Mouse (Mus musculus) limb, embryonic 14.5 days (tissue): ENCODE measurements at regions not wholly inside any gene's neighbourhood (a gene's known extent, or its start where the extent isn't known, plus 50 kb on each side); places are given as distances from the start of the nearest gene placed in this dataset.

Experiments
- ATAC-seq: fragments of 200-750 bp; cut with Nextera tagmentation; 2 replicates; pipeline ENCODE4 v1.8.0; 2017; ENCODE audit warnings: low read depth, moderate number of reproducible peaks, moderate TSS enrichment; ENCODE audit not compliant: low FRiP score
- DNase-seq: peaks from one replicate; pipeline ENCODE4 v3.0.0-alpha.2; 2015; ENCODE audit warnings: low spot score
- H3K27ac ChIP-seq: fragments of 300-500 bp; sonication (generic); replicated peaks from 2 replicates; pipeline ENCODE4 v1.5.1; 2014; ENCODE audit warnings: low read depth, mild to moderate bottlenecking, low read length, moderate library complexity, mixed read lengths
- H3K27me3 ChIP-seq: fragments of 300-500 bp; sonication (generic); 2 replicates; pipeline ENCODE4 v1.6.1; 2014; ENCODE audit warnings: low read length, mixed read lengths; ENCODE audit not compliant: control insufficient read depth, insufficient read depth
- H3K36me3 ChIP-seq: fragments of 300-500 bp; sonication (generic); 2 replicates; pipeline ENCODE4 v1.6.1; 2014; ENCODE audit warnings: mild to moderate bottlenecking, low read length, moderate library complexity, mixed read lengths; ENCODE audit not compliant: control insufficient read depth, insufficient read depth
- H3K4me1 ChIP-seq: fragments of 300-500 bp; sonication (generic); 2 replicates; pipeline ENCODE4 v1.6.1; 2014; ENCODE audit warnings: antibody characterized with exemption, low read length, mixed read lengths; ENCODE audit not compliant: control insufficient read depth, insufficient read depth
- H3K4me2 ChIP-seq: fragments of 300-500 bp; sonication (generic); replicated peaks from 2 replicates; pipeline ENCODE4 v1.6.1; 2014; ENCODE audit warnings: low read depth, mild to moderate bottlenecking, low read length, moderate library complexity; ENCODE audit not compliant: severe bottlenecking
- H3K4me3 ChIP-seq: fragments of 300-500 bp; sonication (generic); replicated peaks from 2 replicates; pipeline ENCODE4 v1.5.1; 2014; ENCODE audit warnings: low read length
- H3K9ac ChIP-seq: fragments of 300-500 bp; sonication (generic); 2 replicates; pipeline ENCODE4 v1.6.1; 2014; ENCODE audit warnings: mild to moderate bottlenecking, low read depth, low read length, moderate library complexity; ENCODE audit not compliant: severe bottlenecking
- H3K9me3 ChIP-seq: fragments of 300-500 bp; sonication (generic); 2 replicates; pipeline ENCODE4 v1.6.1; 2016; ENCODE audit warnings: low read length; ENCODE audit not compliant: control insufficient read depth
- POLR2A ChIP-seq: fragments of 200-500 bp; IDR thresholded peaks from 2 replicates; pipeline ENCODE4 v1.8.0; 2012; ENCODE audit warnings: inconsistent platforms, mild to moderate bottlenecking, moderate library complexity, borderline replicate concordance; ENCODE audit not compliant: insufficient read depth, insufficient read length; ENCODE audit errors: extremely low read depth
- WGBS: fragments of 180-500 bp; shearing (Covaris S2); extraction: QIAGEN DNeasy Blood & Tissue Kit; methylation state at CpG from one replicate; pipeline ENCODE4 v1.1.7; 2014; 5-methylcytosine and 5-hydroxymethylcytosine counted together

GRCm38 (mm10) chr4:150745529-150746429, 93.8 kb upstream of the Slc45a1 start:
- peak; percentile 70; the same call in 1 of the 2 replicates for ATAC-seq
- H3K9ac ChIP-seq = no peak overlapping the region

DNA sequence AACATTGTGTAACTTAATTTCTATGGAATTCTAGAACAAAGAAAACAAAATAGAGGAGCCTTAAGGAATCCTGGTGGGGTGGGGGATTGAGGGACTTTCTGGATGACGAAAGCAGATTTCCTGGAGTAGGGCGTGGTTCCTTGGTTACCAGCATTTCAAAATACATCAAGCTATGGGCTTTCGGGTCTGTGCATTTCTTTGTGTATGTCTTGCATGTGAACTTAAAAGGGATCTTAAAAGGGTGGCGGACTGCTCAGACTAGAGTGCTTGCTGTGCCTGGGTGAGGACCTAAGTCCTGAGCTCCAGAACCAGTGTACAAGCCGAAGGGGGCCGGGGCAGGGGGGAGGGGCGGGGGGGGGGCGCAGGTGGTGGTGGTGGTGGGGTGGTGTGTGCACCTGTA, 91.5 kb upstream of the Slc45a1 start:
- ATAC-seq (no peak), DNase-seq (no peak)
- no peaks in the 10 kb centered on the region for H3K27me3 ChIP-seq
- H3K9ac ChIP-seq = no peak overlapping the region
- H3K36me3 ChIP-seq = no peaks in the 10 kb centered on the region
- peaks cover 13% of the 10 kb centered on the region for H3K4me1 ChIP-seq
- no peak overlapping the region for H3K27ac ChIP-seq
- H3K4me2 ChIP-seq = no peak overlapping the region
- 62% methylated on average over 6 of the region's 8 CpGs for WGBS
- TF ChIP-seq POLR2A = no peak
- H3K4me3 ChIP-seq = no peak overlapping the region
- H3K9me3 ChIP-seq = no peaks in the 10 kb centered on the region

More at GRCm38 (mm10) chr4:150745529-150746429, 93.8 kb upstream of the Slc45a1 start:
- Histone ChIP-seq H3K4me1 (peaks cover 13% of the 10 kb centered on the region), H3K4me2 (no peak overlapping the region), H3K9me3 (no peaks in the 10 kb centered on the region), H3K36me3 (no peaks in the 10 kb centered on the region), H3K27me3 (no peaks in the 10 kb centered on the region), H3K27ac (no peak overlapping the region), H3K4me3 (no peak overlapping the region)
- no peak for TF ChIP-seq POLR2A
- DNase-seq = peak; percentile 82
- WGBS = 42% methylated on average over 7 of the region's 7 CpGs

GRCm38 (mm10) chr4:150743103-150743502, 91.1 kb upstream of the Slc45a1 start:
- DNase-seq (no peak), ATAC-seq (no peak)
- WGBS = 27% methylated on average over 6 of the region's 6 CpGs

DNA sequence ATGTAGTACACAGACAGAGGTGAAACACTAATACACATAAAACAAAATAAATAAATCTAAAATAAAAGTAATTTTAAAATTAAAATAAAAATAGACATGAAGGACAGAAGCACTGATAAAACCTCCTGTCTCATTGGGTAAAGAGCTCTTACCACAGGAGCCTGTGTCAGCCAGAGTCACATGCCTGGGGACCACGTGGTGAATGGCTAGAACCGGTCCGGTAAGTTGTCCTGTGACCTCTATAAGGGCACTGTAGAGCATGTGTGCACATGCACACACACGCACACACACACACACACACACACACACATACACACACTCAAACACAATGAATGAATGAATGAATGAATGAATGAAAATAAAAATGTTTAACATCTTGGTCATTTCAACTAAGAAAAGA, 89.8 kb upstream of the Slc45a1 start:
- no peak for DNase-seq
- Histone ChIP-seq H3K27me3 (no peaks in the 10 kb centered on the region), H3K9ac (no peak overlapping the region), H3K4me2 (no peak overlapping the region), H3K9me3 (no peaks in the 10 kb centered on the region), H3K27ac (no peak overlapping the region), H3K36me3 (no peaks in the 10 kb centered on the region), H3K4me3 (no peak overlapping the region), H3K4me1 (peaks cover 8% of the 10 kb centered on the region)
- 85% methylated on average over 4 of the region's 4 CpGs for WGBS
- TF ChIP-seq POLR2A = no peak
- no peak for ATAC-seq

More at GRCm38 (mm10) chr4:150743103-150743502, 91.1 kb upstream of the Slc45a1 start:
- Histone ChIP-seq H3K9ac (no peak overlapping the region), H3K4me1 (peaks cover 10% of the 10 kb centered on the region), H3K27me3 (no peaks in the 10 kb centered on the region), H3K9me3 (no peaks in the 10 kb centered on the region), H3K27ac (no peak overlapping the region), H3K4me3 (no peak overlapping the region), H3K4me2 (no peak overlapping the region), H3K36me3 (no peaks in the 10 kb centered on the region)
- no peak for TF ChIP-seq POLR2A

GRCm38 (mm10) chr4:150740167-150740566, 88.2 kb upstream of the Slc45a1 start:
- TF ChIP-seq POLR2A = no peak
- H3K9me3 ChIP-seq = no peaks in the 10 kb centered on the region
- H3K4me3 ChIP-seq = no peak overlapping the region
- H3K27me3 ChIP-seq = no peaks in the 10 kb centered on the region
- H3K4me2 ChIP-seq = no peak overlapping the region
- no peak overlapping the region for H3K9ac ChIP-seq
- H3K36me3 ChIP-seq = no peaks in the 10 kb centered on the region
- WGBS = 33% methylated on average over 8 of the region's 8 CpGs
- ATAC-seq (0 out of 2 replicates have a peak, but pooled peaks have one; percentile 42), DNase-seq (no peak)
- no peaks in the 10 kb centered on the region for H3K4me1 ChIP-seq
- H3K27ac ChIP-seq = no peak overlapping the region
